ENCODE assay signal across 16 mouse cellular contexts in the genomic region with DNA sequence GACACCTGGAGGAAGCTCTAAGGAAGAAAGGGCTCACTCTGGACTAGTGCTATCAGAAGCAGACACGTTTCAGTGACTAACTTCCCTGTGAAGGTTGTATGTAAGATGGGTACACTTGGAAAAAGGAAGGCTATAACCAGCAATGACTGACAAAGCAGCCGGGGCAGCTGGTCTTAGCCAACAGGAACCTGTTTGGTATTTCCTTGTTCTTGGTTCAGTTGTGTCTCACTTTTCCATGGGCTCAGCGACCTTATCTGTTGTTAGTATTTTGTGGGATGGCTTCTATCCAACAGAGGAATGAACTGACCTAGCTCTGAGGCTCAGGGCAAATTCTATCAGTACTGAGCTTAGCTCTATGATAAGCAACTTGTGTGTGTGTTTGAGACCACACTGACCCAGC.
A peak's percentile ranks its signal among the peaks of the same experiment; 100 is the strongest.
DNase-seq lines count a peak whose midpoint lies in the region.
"Had no signal": no experiment of that assay in that cellular context is flagged by ENCODE, and none has a peak within 500 bp of the region (broad histone marks: within the 10 kb centered on the region; RNA-seq: fewer than 3 reads in every experiment).

No protein-coding gene starts in this region.

- DNase-seq in cerebellum, adult 9-10 months, result peak; percentile 14
- no peak for DNase-seq in cerebellum, postnatal 10 days
- peak; percentile 19 for DNase-seq in kidney, adult 11 months
- no peak for DNase-seq in kidney, postnatal 10 days
- DNase-seq in 3T3-L1 (ENCODE audit: low read depth, low spot score) (peak; percentile 49), NIH3T3 (ENCODE audit: low read depth) (peak; percentile 19)
- DNase-seq in right cerebral cortex, postnatal 25 days, result no peak
- DNase-seq: adrenal gland, postnatal 10 days; cerebellum, adult 8-10 months; embryo, embryonic 11 days; forebrain, postnatal 0 days; heart, postnatal 10 days; lung, embryonic 14.5 days; lung, postnatal 14 days; spleen, adult 18-20 months; thymus, postnatal 14 days had no signal

Comparison
In these comparisons a context has a peak if more than half of its experiments do, and no peak if none do; other contexts are left out.
1. DNase-seq: peak in cerebellum, adult 9-10 months (single experiment), kidney, adult 11 months (single experiment), 3T3-L1 (single experiment) and NIH3T3 (single experiment); none in cerebellum, postnatal 10 days (0 of 2), kidney, postnatal 10 days (single experiment) and right cerebral cortex, postnatal 25 days (single experiment).